Mouse (Mus musculus) hindbrain, embryonic 15.5 days (tissue): Measurements from ENCODE around the gene Gpha2. TPM values are rescaled to one million over a fixed set of nuclear protein-coding genes. Genes with fewer than 3 reads are reported as not detected.
A peak's percentile ranks its signal among the peaks of the same experiment; 100 is the strongest.

Experiments
- ATAC-seq: fragments of 200-750 bp; cut with Nextera tagmentation; 2 replicates; pipeline ENCODE4 v1.8.0; 2017; ENCODE audit warnings: low read depth, moderate number of reproducible peaks, moderate TSS enrichment; ENCODE audit not compliant: low FRiP score
- H3K27ac ChIP-seq: fragments of 300-500 bp; sonication (generic); replicated peaks from 2 replicates; pipeline ENCODE4 v1.5.1; 2015; ENCODE audit warnings: mild to moderate bottlenecking, inconsistent platforms
- H3K27me3 ChIP-seq: fragments of 300-500 bp; sonication (generic); 2 replicates; pipeline ENCODE4 v1.6.1; 2015; ENCODE audit warnings: control low read depth, inconsistent platforms
- H3K36me3 ChIP-seq: fragments of 300-500 bp; sonication (generic); 2 replicates; pipeline ENCODE4 v1.6.1; 2015; ENCODE audit warnings: control low read depth, inconsistent platforms
- H3K4me1 ChIP-seq: fragments of 300-500 bp; sonication (generic); replicated peaks from 2 replicates; pipeline ENCODE4 v1.6.1; 2015; ENCODE audit warnings: control low read depth, inconsistent platforms
- H3K4me2 ChIP-seq: fragments of 300-500 bp; sonication (generic); 2 replicates; pipeline ENCODE4 v1.6.1; 2015; ENCODE audit warnings: moderate library complexity, mild to moderate bottlenecking, inconsistent platforms
- H3K4me3 ChIP-seq: fragments of 300-500 bp; sonication (generic); 2 replicates; pipeline ENCODE4 v1.5.1; 2015; ENCODE audit warnings: mild to moderate bottlenecking, inconsistent platforms
- H3K9ac ChIP-seq: fragments of 300-500 bp; sonication (generic); 2 replicates; pipeline ENCODE4 v1.6.1; 2015; ENCODE audit warnings: inconsistent platforms
- H3K9me3 ChIP-seq: fragments of 300-500 bp; sonication (generic); 2 replicates; pipeline ENCODE4 v1.6.1; 2016; ENCODE audit warnings: control low read depth, inconsistent platforms
- WGBS: fragments of 180-500 bp; shearing (Covaris S2); methylation state at CpG from one replicate; pipeline ENCODE4 v1.1.7; 2015; 5-methylcytosine and 5-hydroxymethylcytosine counted together
- polyA plus RNA-seq: library from polyadenylated mRNA; unstranded; fragments of >200 nt; fragmentation: Nextera tagmentation; extraction: Ambion mirVana; gene quantifications from 2 replicates; pipeline ENCODE4 v1.2.1, GENCODE M21; 2015

Gene Gpha2
- polyA plus RNA-seq, 1 experiment from 2014 or later = not detected

DNA sequence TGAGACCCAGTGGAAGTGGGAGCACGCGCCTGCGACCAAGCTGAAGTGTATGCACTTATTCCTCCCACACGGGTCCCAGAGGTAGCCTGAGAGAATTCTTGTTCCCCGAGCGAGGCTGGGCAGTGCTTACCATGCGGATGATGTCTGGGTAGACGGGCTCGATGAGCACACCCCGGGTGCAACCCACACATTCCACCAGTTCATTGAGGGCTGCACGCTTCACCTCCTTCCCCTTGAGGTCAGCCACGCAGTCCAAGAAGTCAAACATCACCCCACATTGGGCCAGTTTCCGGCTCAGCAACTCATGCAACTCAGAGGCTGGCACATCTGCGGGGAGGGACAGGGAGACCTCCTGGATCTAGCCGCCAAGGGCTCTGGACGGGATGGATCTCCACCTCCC, 7.5 kb downstream of the Gpha2 start:
- Histone ChIP-seq H3K9me3 (no peaks in the 10 kb centered on the region), H3K36me3 (peaks cover 44% of the 10 kb centered on the region), H3K4me2 (no peak overlapping the region; the same call in 1 of the 2 replicates), H3K4me1 (peaks cover 20% of the 10 kb centered on the region), H3K4me3 (0 out of 2 replicates have a peak overlapping the region, but pooled peaks have one; percentile 94), H3K27ac (no peak overlapping the region), H3K27me3 (no peaks in the 10 kb centered on the region), H3K9ac (no peak overlapping the region)
- WGBS = 87% methylated on average over 16 of the region's 16 CpGs
- no peak for ATAC-seq

DNA sequence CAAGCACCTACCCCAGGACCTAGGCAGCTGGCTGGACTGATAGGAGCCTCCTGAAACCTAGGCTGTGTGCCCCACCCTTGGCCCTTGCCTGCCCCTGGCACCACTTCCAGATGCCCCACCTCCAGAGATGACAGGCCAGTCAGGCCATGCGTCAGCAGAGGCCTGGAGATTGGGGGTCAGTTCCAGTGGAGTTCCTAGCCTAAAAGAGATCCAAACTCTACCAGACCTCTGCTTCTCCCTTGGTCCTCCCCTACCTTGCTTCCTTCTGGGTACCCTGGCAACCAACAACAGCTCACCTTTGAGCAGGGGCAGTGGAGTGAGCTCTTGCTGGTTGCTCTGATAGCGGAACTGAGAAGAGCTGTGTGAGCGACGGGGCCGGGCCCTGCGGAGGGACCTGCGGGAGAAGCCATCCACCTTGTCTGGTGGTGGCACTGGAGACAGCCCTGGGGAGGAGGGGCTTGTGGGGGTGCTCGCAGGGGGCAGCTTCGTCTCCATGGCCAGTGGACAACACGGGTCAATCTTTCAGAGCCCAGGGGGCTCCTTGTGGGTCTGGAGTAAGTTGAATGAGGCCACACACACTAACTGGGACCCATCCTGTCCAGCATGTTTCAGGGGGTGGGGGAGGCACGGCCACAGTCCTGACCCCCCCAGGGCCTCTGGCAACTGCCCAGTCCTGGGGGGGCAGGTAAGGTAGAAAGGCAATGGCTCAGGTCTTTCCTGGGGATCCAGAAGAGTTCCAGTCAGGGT, 8.3 kb downstream of the Gpha2 start:
- Histone ChIP-seq H3K9ac (peak overlapping the region; percentile 95), H3K27me3 (no peaks in the 10 kb centered on the region), H3K4me2 (peak overlapping the region; percentile 86), H3K4me3 (peak overlapping the region; percentile 94), H3K36me3 (peaks cover 37% of the 10 kb centered on the region), H3K9me3 (no peaks in the 10 kb centered on the region), H3K27ac (no peak overlapping the region), H3K4me1 (peaks cover 20% of the 10 kb centered on the region)
- no peak for ATAC-seq
- WGBS = 64% methylated on average over 11 of the region's 11 CpGs

DNA sequence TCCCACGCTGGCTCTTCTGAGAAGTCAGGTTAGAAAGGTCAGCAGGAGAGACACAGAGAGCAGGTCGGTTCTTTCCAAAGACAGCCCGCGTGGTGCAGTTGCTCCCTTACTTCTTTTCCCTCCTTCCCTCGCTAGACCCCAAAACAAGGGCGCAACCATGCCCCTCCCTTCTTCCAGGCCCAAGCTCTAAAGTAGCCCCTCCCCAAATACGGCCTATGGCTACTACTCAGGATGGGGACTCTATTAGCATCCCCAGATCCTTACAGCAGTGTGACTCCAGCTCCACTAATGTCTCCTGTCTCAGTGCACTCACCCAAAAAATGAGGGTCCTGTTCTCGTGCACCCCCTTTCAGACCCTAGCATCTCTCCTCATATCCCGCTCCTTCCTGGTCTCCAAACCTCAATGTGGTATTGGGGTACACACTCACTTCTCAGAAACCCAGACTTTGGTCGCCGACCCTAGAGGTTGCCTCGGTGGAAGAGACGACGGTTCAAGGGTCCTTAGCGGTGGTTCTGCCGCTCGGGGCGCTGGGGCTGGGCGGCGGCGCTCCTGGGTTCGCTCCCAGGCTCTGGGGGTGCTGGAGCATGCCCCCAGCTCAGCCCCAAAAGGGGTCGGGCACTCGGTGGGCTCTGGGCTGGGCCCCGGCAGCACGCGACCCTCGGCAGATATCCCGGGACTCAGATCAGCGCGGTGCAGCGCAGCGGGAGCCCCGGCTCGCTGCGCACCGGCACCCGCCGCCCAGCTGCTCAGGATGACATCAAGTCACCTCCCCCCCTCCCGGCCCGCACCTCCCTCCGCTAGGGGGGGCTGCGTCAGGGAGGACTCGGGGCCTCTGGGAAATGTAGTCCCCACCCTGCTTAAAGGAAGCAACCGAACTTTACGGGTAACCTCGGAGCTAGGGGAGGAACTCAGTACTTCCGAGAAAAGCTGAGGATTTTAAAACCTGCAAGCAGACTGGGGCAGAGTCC, 9.2 kb downstream of the Gpha2 start, which contains the start of gene Ppp2r5b:
Gene Ppp2r5b (minus strand): TSS at position 789 of the 969 bp plus-strand sequence.
- peak within 1 kb of the TSS; percentile 94 for H3K4me3 ChIP-seq
- ATAC-seq = peak; percentile 91
- H3K4me2 ChIP-seq = peak within 1 kb of the TSS; percentile 86
- H3K9ac ChIP-seq = peak within 1 kb of the TSS; percentile 95
- peaks cover 29% of the 10 kb centered on the region; the same call in 1 of the 2 replicates for H3K36me3 ChIP-seq
- no peaks in the 10 kb centered on the region for H3K9me3 ChIP-seq
- H3K4me1 ChIP-seq = peaks cover 20% of the 10 kb centered on the region
- peak within 1 kb of the TSS; percentile 92 for H3K27ac ChIP-seq
- no peaks in the 10 kb centered on the region for H3K27me3 ChIP-seq
- 1% methylated on average over 48 of the region's 48 CpGs for WGBS

DNA sequence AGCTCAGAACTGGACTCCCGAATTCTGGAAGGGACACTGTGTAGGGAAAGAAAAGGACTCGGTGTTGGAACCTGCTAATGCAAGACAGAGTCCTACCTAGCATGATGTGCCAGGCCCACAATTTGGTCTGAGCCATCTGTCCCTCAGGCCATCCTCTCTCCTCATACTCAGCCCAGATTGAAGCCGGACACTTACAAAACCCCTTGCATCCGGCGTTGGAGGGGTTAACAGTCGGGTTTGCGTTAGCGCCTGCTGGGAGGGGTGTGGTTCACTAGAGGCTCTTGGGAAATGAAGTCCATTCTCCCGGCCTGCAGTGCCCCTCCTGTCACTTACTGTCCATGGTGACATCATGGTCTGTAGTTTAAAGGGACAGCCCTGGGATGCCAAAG, 9.9 kb downstream of the Gpha2 start:
- Histone ChIP-seq H3K36me3 (peaks cover 22% of the 10 kb centered on the region; the same call in 1 of the 2 replicates), H3K9me3 (no peaks in the 10 kb centered on the region), H3K4me3 (peak overlapping the region; percentile 94), H3K27me3 (no peaks in the 10 kb centered on the region), H3K4me1 (peaks cover 24% of the 10 kb centered on the region), H3K9ac (peak overlapping the region; percentile 95), H3K27ac (peak overlapping the region; percentile 92), H3K4me2 (peak overlapping the region; percentile 86)
- ATAC-seq = peak; percentile 86
- 0% methylated on average over 9 of the region's 9 CpGs for WGBS

DNA sequence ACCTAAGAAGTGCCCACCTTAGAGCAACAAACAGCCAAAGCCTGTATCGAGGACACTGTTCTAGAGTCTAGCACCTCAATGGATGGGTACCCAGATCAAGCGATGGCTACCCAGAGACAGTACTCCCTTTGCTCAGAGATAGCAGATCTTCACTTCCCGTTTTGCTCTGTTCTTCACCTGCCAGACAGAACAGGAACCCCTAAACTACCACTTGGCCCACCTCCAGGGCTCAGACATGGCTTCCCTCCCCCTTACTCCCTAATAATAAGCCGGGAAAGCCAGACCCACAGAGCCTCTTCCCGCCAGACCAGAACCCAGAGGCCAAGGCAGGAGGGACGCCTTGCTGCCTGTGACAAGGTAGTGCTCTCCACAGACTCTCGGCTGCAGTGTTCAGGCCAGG, 10.7 kb downstream of the Gpha2 start:
- no peak overlapping the region for H3K27ac ChIP-seq
- no peak overlapping the region for H3K4me3 ChIP-seq
- H3K36me3 ChIP-seq = peaks cover 14% of the 10 kb centered on the region; the same call in 1 of the 2 replicates
- no peaks in the 10 kb centered on the region for H3K9me3 ChIP-seq
- H3K4me1 ChIP-seq = peaks cover 24% of the 10 kb centered on the region
- no peak overlapping the region for H3K9ac ChIP-seq
- ATAC-seq = no peak
- no peaks in the 10 kb centered on the region for H3K27me3 ChIP-seq
- 80% methylated on average over 7 of the region's 7 CpGs for WGBS
- H3K4me2 ChIP-seq = peak overlapping the region; percentile 86; the same call in 1 of the 2 replicates

DNA sequence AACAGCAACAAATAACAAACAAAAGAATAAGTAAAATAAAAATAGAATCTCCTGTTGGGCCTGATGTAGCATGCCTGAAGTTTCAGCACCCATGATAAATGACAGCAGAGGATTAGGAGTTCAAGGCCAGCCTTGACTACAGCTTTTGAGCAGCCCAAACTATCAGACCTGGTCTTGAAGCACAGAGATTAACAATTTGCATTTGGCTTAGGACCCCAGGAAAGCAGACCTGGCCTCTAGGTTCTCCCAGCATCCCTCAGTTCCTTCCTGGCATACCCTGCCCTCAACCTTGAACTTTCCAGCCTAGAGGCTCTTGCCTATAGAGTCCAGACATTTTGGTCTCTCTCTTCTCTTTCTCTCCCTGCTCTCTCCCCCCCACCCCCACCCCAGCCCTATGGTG, 12.6 kb downstream of the Gpha2 start:
- Histone ChIP-seq H3K9ac (no peak overlapping the region), H3K4me1 (peaks cover 38% of the 10 kb centered on the region), H3K27me3 (no peaks in the 10 kb centered on the region), H3K36me3 (no peaks in the 10 kb centered on the region), H3K27ac (no peak overlapping the region), H3K4me3 (no peak overlapping the region), H3K4me2 (no peak overlapping the region), H3K9me3 (no peaks in the 10 kb centered on the region)
- ATAC-seq = no peak

DNA sequence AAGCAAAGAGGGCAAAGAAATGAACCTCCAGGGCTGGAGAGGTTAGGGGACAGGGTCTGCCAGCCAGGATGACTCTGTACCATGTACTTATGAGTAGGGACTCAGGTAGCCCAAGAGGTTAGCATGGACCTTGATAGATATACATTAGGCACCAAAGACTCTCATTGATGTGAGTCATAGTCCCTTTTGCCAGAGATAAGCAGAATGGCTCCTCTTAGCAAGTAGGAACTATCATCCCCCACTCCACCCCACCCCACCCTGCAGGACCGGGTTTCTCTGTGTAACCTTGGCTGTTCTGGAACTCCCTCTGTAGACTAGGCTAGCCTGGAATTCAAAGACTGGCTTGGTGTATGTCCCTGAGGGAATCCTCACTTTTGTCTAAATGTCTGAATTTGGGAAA, 14.0 kb downstream of the Gpha2 start:
- Histone ChIP-seq H3K9ac (no peak overlapping the region), H3K4me3 (no peak overlapping the region), H3K4me2 (no peak overlapping the region), H3K4me1 (peaks cover 24% of the 10 kb centered on the region), H3K36me3 (peaks cover 7% of the 10 kb centered on the region; the same call in 1 of the 2 replicates), H3K27me3 (no peaks in the 10 kb centered on the region), H3K27ac (no peak overlapping the region), H3K9me3 (no peaks in the 10 kb centered on the region)
- 58% methylated on average over 1 of the region's 1 CpGs for WGBS
- ATAC-seq = no peak

DNA sequence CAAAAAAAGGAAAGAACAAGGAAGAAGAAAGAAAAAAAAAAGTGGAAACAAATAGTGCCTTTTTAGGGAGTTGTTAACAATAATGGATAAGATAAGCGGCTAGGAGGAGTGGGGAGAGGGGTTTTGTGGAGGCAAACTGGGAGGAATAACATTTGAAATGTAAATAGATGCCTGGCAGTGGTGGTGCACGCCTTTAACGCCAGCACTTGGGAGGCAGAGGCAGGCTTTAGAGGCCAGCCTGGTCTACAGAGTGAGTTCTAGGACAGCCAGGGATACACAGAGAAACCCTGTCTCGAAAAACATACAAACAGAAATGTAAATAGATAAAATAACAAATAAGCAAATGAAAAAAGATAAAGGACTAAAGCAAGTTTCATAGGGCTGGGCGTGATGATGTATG, 14.5 kb downstream of the Gpha2 start:
- Histone ChIP-seq H3K4me1 (peaks cover 24% of the 10 kb centered on the region), H3K27me3 (no peaks in the 10 kb centered on the region), H3K27ac (peak overlapping the region; percentile 27), H3K4me3 (peak overlapping the region; percentile 96), H3K4me2 (peak overlapping the region; percentile 95), H3K9ac (no peak overlapping the region), H3K9me3 (no peaks in the 10 kb centered on the region), H3K36me3 (peaks cover 11% of the 10 kb centered on the region; the same call in 1 of the 2 replicates)
- 31% methylated on average over 5 of the region's 5 CpGs for WGBS
- ATAC-seq = no peak

DNA sequence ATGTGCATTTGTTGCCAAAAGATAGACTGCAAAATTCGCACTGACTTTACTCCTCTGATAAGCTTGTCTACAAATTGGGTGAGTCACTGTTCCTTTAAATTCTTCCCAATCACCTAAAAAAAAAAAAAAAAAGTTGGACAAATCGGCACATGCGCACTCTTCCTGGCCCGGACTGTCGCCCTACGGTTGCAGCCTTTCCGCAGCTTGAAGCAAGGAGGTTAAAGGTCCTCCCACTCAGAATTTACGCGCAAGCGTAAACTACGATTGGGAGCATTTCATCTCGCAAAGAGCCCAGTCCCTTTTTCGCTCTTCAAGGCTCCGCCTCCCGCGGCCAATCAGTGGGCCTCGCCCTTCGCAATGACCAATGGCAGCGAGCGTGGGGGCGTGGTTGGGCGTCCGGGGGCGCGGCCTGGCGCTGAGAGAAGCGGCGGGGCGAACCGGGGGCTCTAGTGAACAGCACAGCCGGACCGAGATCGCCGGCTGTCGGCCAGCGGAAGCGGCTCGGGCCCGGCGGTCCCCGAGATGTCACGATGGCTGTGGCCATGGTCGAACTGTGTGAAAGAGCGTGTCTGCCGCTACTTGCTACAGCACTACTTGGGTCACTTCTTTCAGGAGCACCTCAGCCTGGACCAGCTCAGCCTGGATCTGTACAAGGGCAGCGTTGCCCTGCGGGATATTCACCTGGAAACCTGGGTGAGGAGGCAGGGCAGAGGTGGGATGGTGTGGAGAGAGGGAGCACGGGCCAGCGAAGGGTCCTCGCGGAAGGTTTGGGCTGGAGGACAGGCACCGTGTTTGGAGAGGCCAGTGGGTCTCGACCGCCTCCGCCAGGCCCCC, 15.3 kb downstream of the Gpha2 start, which contains the start of gene Atg2a:
Gene Atg2a (plus strand): TSS at position 395 of the 834 bp plus-strand sequence.
- Histone ChIP-seq H3K4me3 (peak within 1 kb of the TSS; percentile 96), H3K36me3 (peaks cover 18% of the 10 kb centered on the region), H3K27me3 (no peaks in the 10 kb centered on the region), H3K4me2 (peak within 1 kb of the TSS; percentile 95), H3K9ac (peak within 1 kb of the TSS; percentile 97), H3K27ac (peak within 1 kb of the TSS; percentile 76), H3K9me3 (no peaks in the 10 kb centered on the region), H3K4me1 (peaks cover 21% of the 10 kb centered on the region)
- under 1% methylated on average over 54 of the region's 55 CpGs for WGBS
- peak; percentile 94 for ATAC-seq

DNA sequence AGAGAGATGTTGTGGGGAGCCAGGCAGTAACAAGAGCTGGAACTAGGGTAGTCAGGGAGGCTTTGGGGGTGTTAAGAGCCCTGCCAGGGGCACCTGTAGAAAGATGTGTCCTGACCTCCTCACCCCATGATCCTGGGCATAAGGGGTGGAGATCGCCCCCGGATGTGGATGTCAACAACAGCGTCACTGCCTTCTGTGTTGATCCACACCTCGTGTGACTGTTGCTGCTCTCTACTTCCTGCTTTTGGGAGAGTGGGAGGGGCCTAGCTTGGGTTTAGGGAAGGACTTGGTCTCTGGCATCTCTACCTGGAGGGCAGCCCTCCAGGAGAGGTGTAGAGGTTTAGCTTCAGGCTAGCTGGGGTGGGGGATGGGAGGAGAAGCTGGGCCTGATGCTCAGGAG, 16.1 kb downstream of the Gpha2 start:
- Histone ChIP-seq H3K36me3 (peaks cover 24% of the 10 kb centered on the region), H3K4me2 (peak overlapping the region; percentile 95), H3K9ac (peak overlapping the region; percentile 97), H3K4me3 (peak overlapping the region; percentile 96), H3K4me1 (peaks cover 20% of the 10 kb centered on the region), H3K27me3 (no peaks in the 10 kb centered on the region), H3K27ac (peak overlapping the region; percentile 76; the same call in 1 of the 2 replicates), H3K9me3 (no peaks in the 10 kb centered on the region)
- WGBS = 2% methylated on average over 4 of the region's 4 CpGs
- ATAC-seq = no peak

DNA sequence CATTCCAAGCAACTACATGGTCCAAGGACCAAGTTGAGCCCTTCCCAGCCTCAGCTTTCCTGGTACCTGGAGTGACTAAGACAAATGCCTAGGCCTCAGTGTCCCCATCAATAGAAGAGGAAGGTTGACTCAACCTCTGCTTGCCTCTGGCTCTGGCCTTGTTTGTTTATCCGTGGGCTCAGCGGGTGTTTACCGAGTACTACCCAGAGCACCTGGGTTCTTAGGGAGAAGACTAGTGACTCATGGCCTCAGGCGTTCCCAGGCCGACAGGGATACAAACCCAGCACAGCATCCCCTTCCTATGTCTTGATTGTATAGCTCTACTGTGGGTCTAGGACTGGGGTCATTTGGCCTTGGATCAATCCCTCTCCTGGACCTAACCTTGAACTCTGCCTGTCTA, 17.0 kb downstream of the Gpha2 start:
- no peaks in the 10 kb centered on the region for H3K9me3 ChIP-seq
- H3K36me3 ChIP-seq = peaks cover 33% of the 10 kb centered on the region
- H3K27ac ChIP-seq = no peak overlapping the region
- H3K4me1 ChIP-seq = peaks cover 20% of the 10 kb centered on the region
- peak overlapping the region; percentile 95; the same call in 1 of the 2 replicates for H3K4me2 ChIP-seq
- WGBS = 79% methylated on average over 5 of the region's 5 CpGs
- ATAC-seq = no peak
- H3K27me3 ChIP-seq = no peaks in the 10 kb centered on the region
- no peak overlapping the region for H3K9ac ChIP-seq
- no peak overlapping the region for H3K4me3 ChIP-seq
